Mouse (Mus musculus) cerebellum, adult 11-12 months (tissue): Measurements from ENCODE around the gene Plxnb1.
"Not testable (repeated sequence)": the region's sequence is repeated elsewhere in the genome, so short reads cannot be mapped to it uniquely, and the experiment has no call there.

Experiments used
- DNase-seq: peaks from one replicate; pipeline ENCODE4 v3.0.0; 2022

The Plxnb1 gene

DNA sequence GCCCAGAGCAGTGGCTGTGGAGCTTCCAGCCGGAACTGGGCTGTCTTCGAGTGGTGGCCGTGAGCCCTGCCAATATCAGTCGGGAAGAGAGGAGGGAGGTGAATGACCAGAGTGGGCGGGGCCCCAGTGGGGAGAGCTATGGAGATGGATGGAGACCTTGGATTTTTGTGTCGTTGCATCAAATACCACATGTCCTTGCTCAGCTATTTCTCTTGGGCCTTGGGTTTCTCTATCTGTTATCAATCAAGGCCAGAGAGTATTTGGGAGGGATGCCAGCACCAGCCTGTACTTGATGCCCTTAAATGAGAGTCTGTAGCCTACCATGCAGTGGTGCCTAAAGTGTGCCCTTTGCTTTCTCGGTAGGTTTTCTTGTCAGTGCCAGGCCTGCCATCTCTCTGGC, 8.1 kb downstream of the Plxnb1 start:
- DNase-seq, result no peak

DNA sequence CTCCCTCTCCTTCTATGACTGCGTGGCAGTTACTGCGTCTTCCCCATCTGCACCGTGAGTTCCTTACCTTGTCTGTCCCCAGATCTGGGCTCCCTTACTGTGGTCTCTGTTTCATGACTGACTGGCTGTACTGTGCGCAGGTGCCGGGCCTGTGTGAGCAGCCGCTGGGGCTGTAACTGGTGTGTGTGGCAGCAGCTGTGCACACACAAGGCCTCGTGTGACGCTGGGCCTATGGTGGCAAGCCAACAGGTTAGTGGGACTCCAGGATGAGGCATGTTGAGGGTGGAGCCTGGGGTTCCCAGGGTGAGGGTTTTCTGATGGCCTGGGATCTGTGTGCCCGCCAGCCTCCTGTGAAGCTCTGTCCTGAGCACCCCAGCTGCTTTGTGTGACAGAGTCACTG, 8.9 kb downstream of the Plxnb1 start:
- no peak for DNase-seq

DNA sequence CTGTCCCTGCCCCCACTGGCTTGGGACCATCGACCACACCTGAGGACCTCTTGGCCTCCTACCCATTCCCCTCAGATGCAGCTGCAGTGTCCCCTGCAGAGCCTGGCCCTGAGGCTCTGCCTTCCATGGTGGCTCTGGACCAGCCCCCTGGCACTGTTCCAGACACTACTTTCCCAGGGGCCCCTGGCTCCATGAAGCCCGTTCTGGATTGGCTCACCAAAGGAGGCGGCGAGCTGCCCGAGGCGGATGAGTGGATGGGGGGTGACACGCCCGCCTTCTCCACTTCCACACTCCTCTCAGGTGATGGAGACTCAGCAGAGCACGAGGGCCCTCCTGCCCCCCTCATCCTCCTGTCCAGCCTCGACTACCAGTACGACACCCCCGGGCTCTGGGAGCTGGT, 9.8 kb downstream of the Plxnb1 start:
- DNase-seq, result no peak

DNA sequence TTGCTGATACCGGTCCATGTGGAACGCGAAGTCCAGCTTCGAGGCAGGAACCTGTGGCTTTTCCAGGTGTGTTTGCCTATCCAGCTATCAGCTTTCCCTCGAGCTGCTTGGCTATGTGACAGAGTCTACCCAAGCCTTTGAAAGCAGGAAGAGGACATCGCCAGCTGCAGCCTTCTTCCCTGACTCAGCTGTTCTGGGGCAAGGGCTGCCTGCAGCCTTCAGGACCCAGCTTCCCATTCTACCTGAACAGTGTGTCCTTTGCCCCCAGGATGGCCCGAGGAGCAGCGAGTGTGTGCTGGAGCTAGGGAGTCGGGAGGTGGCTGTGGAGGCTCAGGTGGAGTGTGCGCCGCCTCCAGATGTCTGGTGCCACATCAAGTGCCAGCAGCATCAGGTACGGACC, 10.5 kb downstream of the Plxnb1 start:
- no peak for DNase-seq

DNA sequence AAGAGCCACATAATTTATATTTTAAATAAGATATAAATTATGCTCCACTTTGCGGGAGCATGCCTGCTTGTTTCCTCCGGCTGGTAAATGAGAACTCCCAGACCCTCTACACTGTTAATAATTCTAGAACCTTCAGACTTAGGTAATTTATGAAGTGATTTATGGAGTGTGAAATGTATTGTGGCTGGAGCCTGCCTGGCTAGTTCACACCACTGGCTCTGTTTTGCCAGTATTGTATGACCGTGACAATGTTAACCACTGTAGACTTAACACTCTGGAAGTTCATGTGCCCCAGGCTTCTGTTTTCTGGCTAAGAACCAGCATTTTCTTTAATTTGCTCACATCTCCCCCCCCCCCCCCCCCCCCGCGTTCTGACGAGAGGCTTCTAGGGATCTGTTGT, 12.2 kb downstream of the Plxnb1 start:
- DNase-seq, result no peak

DNA sequence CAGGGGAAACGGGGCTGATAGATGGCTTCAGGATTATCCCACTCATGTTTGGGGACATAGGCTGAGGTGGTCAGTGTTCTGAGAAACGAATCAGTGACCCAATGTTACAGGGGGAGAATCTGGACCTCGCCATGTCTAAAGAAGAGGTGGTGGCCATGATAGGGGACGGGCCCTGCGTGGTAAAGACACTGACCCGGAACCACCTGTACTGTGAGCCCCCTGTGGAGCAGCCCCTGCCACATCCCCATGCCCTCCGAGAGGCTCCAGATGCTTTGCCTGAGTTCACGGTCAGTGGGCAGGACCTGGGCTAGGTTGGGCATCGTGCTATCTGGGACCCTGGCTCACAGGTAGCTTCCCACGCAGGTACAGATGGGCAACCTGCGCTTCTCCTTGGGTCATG, 15.1 kb downstream of the Plxnb1 start:
- no peak for DNase-seq

DNA sequence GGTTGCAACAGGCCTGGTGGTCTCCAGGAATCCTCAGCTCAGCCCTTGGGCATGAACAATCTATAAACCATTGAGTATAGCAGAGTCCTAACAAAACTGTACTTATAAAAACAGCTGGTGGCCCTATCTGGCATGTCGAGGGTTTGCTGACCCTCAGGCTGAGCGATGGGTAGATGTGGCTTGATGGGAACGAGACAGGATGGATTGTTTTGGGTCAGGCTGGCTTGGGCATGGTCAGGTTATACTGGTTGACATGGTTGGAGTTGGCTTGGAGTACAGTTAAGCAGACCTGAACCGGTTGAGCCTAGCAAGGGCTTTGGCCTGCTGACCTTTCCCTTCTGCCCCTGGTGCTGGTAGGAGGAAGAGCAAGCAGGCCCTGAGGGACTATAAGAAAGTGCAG, 15.9 kb downstream of the Plxnb1 start:
- no peak for DNase-seq

DNA sequence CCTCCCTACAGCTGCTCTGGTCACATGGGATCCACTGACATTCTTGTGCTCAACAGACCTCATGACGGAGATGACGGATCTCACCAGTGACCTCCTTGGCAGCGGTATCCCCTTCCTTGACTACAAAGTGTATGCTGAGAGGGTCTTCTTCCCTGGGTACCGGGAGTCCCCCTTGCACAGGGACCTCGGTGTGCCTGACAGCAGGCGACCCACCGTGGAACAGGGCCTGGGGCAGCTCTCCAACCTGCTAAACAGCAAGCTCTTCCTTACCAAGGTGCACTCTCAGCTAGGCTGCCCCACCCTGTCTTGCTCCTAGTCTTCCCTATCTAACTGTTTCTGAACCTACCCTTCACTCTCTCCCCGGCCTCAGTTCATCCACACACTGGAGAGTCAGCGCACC, 16.4 kb downstream of the Plxnb1 start:
- no peak for DNase-seq

DNA sequence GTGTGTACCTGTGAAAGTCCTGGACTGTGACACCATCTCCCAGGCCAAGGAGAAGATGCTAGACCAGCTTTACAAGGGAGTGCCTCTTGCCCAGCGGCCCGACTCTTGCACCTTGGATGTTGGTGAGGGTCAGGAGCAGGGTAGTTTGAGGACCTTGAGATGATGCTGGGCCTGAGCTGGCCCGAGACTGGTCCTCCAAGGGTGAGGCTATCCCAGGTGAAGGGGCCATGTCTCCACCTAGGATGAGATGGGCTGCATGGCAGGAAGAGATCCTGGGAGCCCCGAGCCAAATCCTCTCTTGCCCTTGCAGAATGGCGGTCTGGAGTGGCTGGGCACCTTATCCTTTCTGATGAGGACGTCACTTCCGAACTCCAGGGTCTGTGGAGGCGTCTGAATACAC, 18.1 kb downstream of the Plxnb1 start:
- DNase-seq, result no peak

DNA sequence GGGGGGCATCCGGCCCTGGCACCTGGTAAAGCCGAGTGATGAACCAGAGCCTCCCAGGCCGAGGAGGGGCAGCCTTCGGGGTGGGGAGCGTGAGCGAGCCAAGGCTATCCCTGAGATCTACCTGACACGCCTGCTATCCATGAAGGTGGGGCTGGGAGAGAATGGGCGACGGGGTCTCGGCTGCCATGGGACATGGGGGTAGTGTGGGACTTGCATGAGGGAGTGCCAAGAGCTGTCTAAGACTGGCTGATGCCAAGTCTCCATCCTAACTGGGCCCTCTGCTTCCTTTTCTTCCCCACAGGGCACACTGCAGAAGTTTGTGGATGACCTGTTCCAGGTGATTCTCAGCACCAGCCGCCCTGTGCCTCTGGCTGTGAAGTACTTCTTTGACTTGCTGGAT, 19.1 kb downstream of the Plxnb1 start:
- no peak for DNase-seq

DNA sequence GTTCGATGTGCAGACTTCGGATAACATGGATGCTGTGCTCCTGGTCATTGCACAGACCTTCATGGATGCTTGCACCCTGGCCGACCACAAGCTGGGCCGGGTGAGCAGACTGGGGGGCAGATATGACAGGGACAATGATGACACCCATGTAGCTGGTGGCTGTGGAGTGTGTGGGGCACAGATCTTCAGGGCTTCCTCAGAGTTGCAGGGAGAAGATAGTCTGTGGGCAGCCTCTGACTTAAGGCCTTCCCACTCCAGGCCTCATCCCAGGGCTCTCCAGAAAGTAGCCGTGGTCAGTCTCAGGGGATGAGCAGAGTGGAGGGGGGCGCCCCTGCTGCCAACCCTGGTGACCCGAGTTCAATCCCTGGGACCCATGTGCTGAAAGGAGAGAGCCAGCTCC, 19.7 kb downstream of the Plxnb1 start:
- DNase-seq, result no peak

DNA sequence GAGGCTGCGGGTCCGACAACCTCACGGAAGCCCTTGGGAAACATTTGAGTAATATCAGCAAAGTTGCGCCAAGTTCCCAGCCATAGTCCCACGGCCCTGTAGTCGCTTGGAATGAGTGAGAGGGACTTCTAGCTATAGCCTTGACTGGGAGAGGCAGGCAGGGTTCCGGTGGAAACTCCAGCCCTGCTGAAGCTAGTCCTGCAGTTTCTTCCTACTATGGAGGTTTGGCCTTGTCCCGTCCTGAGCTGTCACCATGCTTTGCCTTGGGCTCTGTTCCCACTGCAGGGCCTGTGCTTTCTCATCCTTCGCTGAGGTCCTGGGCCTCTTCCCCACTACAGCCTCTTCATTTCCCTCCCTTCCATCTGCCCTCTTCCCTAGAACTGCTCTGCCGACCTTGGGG, 21.0 kb downstream of the Plxnb1 start:
- no peak for DNase-seq

DNA sequence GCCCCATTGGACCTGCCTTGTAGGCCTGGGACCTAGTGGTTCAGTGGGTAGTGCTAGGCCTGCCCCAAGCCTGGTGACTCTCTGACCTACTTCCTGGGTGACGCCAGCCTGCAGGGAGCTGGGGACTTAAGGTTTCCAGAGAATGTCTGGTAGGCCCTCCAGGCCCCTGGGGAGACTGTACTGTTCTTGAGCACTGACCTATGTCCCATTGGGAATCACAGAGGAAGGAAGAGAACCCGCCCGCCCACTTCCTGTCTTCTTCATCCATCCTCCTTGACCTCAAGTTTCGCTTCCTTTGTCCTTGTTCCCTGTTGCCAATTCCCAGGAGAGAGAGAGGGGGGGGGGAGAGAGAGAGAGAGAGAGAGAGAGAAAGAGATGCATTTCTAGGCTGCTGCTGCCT, 22.9 kb downstream of the Plxnb1 start:
- no peak for DNase-seq

DNA sequence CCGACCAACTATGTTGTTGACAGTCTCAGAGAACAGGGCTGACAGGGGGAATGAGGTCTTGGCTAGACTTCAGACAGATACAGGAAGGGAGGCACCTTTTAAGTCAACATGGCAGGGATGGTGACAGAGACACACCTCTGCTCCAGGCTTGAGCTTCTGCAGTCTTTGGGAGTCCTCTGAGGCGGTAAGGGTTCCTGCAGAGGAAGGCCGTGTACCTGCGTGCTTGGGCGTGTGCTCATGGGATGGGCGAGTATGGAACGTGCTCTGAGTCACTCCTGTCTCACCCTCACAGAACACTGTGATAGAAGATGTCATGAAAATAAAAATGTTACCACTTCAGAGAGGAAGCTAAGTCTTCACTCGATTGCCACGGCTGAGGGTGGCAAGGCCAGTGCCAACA, 24.4 kb downstream of the Plxnb1 start:
- no peak for DNase-seq

DNA sequence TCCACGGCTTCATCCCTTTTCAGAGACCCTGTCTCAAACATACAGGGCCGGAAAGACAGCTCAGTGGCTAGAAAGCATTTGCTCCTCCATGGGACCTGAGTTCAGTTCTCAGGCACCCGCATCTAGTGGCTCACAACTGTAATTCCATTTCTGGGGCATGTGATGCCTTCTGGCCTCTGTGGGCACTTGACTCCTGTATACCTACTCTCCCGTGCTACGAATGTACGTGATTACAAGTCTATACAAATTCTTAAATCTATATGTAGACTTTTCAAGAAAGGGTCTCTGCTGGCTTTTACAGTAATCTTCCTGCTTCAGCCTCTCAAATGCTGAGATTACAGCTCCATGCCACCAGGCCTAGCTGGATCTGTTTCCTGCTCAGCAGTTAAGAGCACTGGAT, 25.8 kb downstream of the Plxnb1 start:
- no peak for DNase-seq

DNA sequence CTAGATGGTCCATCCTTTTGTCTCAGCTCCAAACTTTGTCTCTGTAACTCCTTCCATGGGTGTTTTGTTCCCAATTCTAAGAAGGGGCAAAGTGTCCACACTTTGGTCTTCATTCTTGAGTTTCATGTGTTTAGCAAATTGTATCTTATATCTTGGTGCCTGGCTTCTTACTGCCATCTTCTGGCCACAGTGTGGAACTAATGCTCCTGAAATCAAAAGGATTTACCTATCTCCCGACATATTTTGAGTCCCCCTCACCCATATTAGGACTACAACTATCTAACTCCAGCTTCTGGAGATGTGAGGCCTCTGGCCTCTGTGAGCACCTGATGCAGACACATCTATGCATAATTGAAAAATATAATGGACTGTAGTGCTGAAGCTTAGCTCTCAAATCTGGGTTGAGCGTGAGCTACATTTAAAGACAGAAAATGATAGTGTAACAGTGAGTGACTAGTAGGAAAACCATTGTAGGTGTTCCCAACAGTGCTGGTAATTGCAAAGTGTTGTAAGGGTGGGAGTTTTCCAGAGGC, 27.4 kb downstream of the Plxnb1 start:
- DNase-seq, result no peak

DNA sequence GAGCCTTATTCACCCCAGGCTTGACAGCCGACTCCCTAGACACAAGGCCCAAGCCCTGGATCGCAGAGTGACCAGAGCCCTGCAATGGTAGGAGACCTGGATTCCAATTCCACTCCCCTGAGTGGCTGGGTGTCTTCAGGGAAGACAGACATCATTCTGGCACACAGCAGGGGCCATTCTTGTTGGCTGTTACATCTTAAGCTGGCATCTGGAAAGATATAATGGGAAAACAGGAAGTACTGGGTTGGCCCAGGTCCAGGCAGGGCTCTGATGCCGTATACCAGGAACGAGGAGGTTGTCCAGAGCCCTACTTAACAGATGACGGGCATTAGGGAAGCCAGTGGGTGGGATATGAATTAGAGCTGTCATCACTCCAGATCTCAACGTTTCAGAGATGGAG, 28.1 kb downstream of the Plxnb1 start:
- no peak for DNase-seq

DNA sequence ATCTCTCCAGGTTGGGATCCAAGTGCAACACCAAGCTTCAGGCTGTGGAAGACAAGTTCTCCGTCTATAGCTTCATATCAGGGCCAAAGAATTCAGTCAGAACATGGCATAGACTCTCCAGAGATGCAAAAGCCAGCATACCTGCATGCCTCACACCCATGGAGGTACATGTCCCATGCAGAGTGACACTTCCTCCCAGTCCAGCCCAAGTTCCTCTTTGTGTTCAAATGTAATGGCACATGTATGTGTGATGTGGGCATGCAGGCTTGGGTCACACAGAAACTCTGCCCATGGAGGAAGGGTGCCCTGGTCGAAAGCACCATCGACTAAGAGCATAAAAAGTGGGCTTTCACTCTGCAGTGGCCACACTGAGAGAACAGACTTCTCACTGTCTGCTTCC, 29.0 kb downstream of the Plxnb1 start:
- no peak for DNase-seq

DNA sequence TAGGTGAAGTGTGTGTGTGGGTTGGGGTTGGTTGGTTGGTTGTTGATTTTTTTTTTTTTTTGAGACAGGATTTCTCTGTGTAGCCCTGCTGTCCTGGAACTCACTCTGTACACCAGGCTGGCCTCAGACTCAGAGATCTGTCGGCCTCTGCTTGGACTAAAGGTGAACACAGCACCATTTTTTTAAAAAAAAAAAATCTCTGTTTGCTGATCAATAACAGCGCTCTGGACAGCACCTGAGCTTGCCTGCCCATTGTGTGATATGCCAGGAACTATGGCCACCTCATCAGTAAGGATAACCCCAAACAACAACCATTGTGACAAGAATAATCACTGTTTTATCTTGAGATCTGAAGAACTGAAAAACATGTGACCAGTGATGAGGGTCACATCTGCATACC, 29.9 kb downstream of the Plxnb1 start:
- DNase-seq, result no peak

DNA sequence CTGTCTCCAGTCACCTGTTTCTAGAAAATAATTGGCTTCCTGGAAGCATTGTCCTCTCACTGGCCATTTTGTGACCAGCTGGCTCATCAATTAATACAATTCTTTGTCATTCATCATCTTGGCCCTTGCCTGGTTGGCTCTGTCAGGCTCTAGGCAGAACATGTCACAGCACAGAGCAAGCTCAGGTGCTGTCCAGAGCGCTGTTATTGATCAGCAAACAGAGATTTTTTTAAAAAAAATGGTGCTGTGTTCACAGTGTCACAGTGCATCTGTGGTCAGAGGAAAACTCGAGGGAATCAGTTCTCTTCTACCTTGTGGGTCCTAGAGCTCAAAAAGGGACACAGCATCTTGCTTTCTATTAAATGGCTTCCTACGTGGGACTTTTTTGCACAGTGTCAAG, 30.3 kb downstream of the Plxnb1 start:
- DNase-seq, result no peak

DNA sequence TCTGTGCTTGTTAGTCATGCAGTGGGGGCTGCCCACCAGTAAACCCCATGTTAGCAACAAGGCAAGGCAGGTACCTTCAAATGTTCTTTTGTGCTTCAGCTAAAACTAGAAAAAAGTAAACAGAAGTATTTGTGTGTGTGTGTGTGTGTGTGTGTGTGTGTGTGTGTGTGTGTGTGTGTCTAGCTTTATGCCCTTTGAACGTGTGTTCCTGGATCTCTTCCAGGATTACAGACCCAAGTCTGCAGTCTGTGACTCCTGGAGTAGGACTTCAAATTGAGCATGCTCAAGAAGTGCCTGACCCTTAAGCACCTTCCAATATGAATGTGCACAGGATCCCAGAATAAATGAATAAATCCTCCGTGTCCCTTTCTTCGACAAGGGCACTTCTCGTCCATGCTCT, 31.9 kb downstream of the Plxnb1 start:
- no peak for DNase-seq

DNA sequence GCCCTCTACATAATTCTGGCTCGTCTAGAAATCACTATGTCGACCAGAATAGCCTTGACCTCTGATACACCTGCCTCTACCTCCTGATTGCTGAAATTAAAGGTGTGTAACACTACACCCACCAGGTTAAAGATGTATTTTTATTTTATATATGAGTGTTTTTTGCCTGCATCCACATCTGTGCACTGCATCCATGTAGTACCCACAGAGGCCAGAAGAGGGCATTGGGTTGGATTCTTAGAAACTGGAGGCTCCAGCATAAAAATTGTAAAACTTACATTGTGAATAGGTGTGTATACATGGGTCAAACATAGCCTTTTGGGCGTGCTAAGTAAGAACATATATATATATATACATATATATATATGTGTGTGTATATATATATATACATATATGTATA, 33.0 kb downstream of the Plxnb1 start:
- DNase-seq, result no peak

DNA sequence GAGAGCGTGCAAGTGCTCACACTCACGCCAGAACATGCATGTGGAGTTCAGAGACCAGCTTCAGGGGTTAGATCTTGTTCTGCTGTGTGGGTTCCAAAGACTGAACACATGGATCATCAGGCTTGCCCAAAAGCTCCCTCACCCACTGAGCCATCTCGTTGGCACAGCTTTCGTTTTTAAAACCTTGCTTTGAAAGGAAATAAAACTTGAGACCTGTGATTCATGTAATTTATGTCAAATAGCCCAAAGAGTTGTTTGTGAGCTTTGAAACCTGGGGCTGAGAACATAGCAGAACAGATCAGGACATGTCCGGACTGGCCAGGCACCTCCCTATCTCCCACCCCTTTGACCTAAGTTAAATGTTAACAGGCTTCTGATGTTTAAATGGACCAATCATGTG, 34.9 kb downstream of the Plxnb1 start:
- DNase-seq, result no peak

DNA sequence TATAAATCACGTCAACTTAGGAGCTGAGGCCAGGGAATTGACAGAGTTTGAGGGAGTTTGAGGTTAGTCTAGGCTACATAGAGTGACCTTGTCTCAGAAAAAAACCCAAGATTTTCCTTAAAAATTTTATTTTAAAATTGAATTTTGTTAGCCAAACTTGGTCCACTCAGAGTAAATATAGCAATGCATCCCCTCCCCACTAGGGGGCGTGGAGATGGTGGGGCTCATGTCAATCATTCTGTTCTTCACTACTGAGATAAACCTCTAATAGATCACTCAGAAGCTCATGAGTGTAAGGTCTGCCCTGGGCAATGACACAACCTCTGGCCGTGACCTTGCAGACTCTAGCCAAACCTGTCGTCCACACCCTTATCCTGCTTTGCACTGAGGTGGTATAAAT, 45.2 kb downstream of the Plxnb1 start:
- DNase-seq, result not testable (repeated sequence)

DNA sequence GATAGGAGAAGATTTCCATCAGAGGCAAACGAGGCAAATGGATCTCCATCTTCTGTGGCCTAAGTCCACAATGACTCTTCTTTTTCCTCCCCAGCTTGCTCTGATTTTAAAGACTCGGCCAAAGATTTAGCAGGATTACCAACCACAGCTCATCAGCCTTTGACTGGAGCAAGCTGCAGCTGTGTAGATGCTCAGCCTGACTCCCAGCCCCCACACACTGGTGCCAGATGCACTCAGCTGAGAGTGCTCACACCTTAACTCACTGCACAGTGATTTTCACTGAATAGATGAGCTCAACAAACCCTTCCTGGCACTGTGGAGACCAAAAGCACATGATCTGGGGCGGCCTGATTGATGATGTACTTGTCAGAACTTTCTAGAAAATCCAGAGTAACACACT, 66.8 kb downstream of the Plxnb1 start, which contains the start of gene Fbxw21:
Fbxw21 (minus strand) TSS at position 101 of the 400 bp plus-strand sequence.
- DNase-seq, result no peak

DNA sequence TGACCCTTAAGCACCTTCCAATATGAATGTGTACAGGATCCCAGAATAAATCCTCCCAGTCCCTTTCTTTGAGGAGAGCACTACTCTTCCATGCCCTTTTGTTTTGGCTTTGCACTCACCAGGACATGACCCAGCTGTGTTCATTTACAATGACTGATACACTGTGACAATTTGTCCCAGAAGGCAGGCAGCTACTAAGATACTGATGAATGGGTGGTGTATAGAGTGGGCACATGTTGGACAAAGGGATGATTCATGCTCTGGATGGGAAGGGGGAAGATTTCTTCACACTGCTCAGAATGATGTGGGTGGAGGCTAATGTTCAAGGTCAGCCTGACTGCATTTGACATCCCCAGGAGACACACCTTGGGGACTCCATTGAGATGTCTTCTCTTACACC, 72.1 kb downstream of the Plxnb1 start:
- no peak for DNase-seq
